Mouse (Mus musculus): ENCODE measurements around the gene Snx18. TPM values are rescaled to one million over a fixed set of nuclear protein-coding genes. Genes with fewer than 3 reads are reported as not detected.

Snx18 gene
- total and polyA plus RNA-seq, 3 experiments = 19.5 to 23.2 (median 21.5) TPM

DNA sequence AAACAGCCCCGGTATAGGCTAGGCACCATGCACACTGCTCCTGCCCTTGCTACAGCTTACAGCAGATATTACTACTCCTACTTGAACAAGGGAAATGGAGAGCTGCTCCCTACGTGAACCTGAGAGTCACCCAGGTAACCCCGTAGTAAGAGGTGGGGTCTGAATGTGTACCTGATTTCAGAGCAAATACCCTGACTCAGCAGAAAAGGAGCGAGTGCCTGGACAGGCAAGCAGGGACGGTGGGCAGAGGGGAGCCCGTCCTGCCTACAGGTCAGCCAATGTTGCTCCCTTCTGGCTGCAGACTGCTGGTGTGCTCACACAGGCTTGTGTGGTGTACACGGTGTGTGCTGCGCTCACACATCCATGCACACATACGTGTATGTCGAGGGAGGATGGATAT lies 20.7 kb downstream of the Snx18 start:
- no peak for DNase-seq

- DNase-seq = no peak
Measured at GRCm38 (mm10) chr13:113596821-113597541, 21.4 kb downstream of the Snx18 start.

DNA sequence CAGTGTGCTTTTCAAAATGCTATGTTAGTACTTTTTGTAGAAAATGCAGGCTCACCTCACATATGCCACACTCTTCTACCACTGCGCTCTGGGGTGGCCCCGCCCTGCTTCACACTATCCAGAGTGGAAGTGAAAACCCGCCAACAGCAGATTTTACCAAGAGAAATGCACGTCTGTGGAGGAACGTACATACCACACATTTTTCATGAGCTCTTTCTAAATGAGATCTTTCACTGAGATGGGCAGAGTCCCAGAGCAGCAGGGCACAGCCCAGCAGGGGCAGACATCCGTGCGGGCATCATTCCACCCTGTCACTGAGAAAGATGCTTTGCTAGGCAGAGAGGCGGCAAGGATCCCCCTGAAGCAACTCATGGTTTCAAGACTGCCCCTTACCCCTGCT lies 22.4 kb downstream of the Snx18 start:
- no peak for DNase-seq

DNA sequence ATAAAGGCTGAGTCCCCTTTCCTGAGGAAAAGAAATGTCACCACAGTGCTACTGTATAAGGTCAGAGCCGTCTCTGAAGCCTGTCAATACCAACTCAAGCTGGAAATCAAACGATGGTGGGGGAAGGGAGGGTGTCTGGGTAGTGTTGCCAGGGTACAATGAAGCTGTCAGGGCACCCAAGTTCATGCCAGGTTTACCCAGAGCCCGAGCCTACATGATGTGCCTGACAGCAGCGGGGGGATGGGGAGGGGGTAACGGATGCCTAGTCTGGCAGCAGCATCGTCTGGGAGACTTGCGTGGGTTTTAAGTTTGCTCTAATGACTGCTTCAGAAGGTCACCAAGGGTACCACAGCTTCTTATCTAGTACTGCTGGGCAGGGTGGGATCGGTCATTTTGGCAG lies 23.1 kb downstream of the Snx18 start:
- no peak for DNase-seq

DNA sequence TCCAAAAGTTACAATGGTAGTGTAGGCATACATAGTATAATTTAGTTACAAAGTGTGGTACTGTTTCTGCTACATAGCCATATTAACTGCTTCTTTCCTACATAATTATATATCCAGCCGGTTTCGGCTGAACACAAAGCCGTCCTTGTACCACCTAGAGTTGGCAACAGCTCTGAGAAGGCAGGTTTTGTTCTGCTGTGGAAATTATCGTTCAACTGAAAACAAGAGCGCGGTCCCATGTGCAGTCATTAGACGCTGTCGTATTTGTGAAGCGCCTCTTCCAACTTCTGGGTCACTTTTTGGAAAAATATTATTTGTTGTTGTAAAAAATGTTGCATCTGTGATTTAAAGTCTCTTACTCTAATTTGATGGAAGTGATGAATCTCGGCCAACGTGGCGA lies 24.0 kb downstream of the Snx18 start:
- DNase-seq = no peak

GRCm38 (mm10) chr13:113593711-113594110 lies 24.7 kb downstream of the Snx18 start:
- DNase-seq = no peak

GRCm38 (mm10) chr13:113592703-113593200 lies 25.6 kb downstream of the Snx18 start:
- DNase-seq = no peak

DNA sequence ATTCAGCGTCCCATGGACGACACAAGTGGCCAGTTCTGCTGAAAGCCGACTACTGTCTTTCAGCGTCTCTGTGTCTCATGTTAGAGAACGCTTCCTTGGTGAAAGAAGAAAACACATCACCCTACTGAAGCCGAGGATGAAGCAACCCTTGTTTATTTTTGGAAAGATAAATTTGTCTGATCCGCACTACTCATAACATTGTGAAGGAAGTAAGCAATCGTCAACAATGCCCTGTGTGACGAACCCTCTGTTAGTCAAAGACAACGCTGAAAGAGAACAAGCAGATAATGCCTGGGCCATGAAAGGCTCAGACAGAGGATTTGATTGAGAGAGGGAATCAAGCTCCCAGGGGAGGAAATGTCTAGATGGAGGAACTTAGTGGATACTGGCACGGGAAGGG lies 27.0 kb downstream of the Snx18 start:
- DNase-seq = no peak

- DNase-seq = no peak
Measured at GRCm38 (mm10) chr13:113590216-113590615, 28.1 kb downstream of the Snx18 start.

DNA sequence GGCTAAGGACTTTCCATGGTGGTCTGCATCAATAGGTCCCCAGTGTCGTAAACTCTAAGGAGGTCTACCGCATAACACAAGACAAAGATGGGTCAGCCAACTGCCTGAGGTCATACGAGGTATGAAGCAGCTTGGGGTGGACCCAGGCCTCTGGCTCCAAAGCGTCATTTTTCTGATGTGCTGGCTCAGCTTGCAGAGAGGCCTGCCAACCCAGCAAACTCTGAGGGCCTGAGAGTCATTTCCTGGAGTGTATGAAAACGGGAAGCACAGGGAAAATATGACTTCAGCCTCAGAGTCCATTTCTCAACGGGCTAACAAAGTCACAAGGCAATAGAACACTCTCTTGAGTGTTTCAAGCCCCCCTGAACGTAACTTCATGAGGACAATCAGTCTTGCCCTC lies 28.9 kb downstream of the Snx18 start:
- DNase-seq = peak; percentile 28

- no peak for DNase-seq
Measured at GRCm38 (mm10) chr13:113587200-113587936, 31.0 kb downstream of the Snx18 start.

- no peak for DNase-seq
Measured at GRCm38 (mm10) chr13:113585606-113586005, 32.8 kb downstream of the Snx18 start.

GRCm38 (mm10) chr13:113584431-113584830 lies 33.9 kb downstream of the Snx18 start:
- DNase-seq = no peak

GRCm38 (mm10) chr13:113583563-113583962 lies 34.8 kb downstream of the Snx18 start:
- DNase-seq = no peak

GRCm38 (mm10) chr13:113582024-113582423 lies 36.3 kb downstream of the Snx18 start:
- DNase-seq = no peak

- DNase-seq = no peak
Measured at GRCm38 (mm10) chr13:113581436-113581835, 36.9 kb downstream of the Snx18 start.

DNA sequence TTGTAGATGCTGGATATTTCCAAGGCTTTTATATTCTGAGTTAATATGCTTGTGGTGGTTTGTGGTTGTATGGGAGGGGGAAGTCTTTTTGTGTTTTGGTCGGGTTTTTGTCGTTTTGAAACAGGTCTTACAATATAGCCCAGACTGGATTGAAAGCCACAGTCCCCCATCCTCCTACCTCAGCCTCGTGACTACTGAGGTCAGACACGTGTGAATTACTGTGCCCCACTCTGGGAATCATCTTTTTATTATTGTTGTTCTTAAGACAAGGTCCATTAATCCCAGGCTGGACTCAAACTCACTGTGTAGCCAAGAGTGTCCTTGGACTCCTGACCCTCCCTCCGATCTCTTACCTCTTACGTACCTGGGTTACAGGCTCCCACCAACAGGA lies 38.0 kb downstream of the Snx18 start:
- no peak for DNase-seq

- no peak for DNase-seq
Measured at GRCm38 (mm10) chr13:113579788-113580399, 38.5 kb downstream of the Snx18 start.

- DNase-seq = no peak
Measured at GRCm38 (mm10) chr13:113574232-113574631, 44.1 kb downstream of the Snx18 start.

DNA sequence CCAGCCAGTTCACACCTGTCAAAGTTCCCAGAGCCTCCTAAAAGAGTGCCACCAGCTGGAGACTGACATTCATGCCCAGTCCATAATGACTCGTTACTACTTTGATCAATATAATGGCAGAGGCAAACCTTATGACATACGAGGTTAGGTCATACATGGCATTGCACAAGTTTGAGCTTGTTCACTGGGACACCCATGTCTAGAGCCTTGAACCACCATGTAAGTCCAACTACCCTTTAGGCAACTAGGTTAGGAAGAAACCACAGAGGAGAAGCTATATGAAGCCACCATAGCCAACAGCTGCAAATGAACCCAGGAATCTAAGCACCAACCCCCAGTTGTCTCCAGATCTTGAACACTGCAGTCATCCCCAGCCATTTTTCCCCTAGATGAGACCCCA lies 45.0 kb downstream of the Snx18 start:
- DNase-seq = no peak

- no peak for DNase-seq
Measured at GRCm38 (mm10) chr13:113572046-113572686, 46.2 kb downstream of the Snx18 start.

DNA sequence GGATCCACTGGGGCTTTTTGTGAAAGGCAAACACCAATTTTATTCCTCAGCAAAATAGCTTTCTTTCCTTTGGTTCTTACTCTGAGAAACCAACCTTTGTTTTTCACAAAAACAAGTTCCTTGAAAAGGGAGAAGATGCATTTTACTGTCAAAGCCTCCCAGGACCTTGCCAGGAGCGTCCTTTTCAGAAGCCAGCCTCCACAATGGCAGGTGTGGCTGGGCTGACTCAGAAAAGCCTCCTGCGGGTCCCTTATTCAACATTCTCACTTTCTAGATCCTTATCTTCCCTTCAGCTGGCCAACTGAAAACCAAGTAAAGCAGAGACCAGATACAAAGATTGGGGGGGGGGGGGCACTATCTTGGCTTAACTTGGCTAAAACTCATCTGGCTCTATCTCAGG lies 48.8 kb downstream of the Snx18 start:
- no peak for DNase-seq

DNA sequence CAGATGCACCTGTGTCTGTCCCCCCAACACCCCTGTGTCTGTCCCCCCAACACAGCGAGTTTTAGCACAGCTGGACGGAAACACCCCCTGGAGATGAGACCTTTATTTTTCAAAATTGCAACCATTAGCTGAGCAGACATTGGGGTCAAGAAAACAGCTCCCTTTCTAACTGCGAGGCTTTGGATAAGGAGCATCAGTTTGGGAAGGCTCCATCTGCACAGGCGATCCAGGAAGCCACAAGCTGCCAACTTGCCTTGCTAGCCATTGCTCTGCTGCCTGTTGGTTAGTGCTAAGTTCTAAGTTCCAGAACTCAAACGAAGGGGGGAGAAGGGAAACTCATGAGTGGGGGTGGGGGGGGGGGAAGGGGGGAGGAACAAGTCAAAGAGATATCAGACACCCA lies 51.4 kb downstream of the Snx18 start:
- no peak for DNase-seq

Data from adrenal gland, adult 2 months (tissue).